Mouse (Mus musculus) liver, embryonic 14.5 days (tissue): ENCODE measurements around the gene Slc12a1.

ENCODE experiments used
- CTCF ChIP-seq: IDR thresholded peaks from 2 replicates; pipeline ENCODE4 v1.5.1; 2016; ENCODE audit warnings: antibody characterized with exemption, low read depth, control low read depth
- EP300 ChIP-seq: IDR thresholded peaks from 2 replicates; pipeline ENCODE4 v1.6.1; 2016; ENCODE audit warnings: antibody characterized with exemption, low read depth

GRCm38 (mm10) chr2:125126792-125127191 lies 25.5 kb upstream of the Slc12a1 start:
- TF ChIP-seq CTCF, result no peak
- no peak for TF ChIP-seq EP300
